Mouse (Mus musculus): ENCODE measurements around the gene Gm10058. TPM values are rescaled to one million over a fixed set of nuclear protein-coding genes. Genes with fewer than 3 reads are reported as not detected.
"Not testable (repeated sequence)": the region's sequence is repeated elsewhere in the genome, so short reads cannot be mapped to it uniquely, and the experiment has no call there.

Gene Gm10058
- total RNA-seq (2021), result not detected
- long read RNA-seq, experiment 1, result 0 reads
- long read RNA-seq, experiment 2, result 0 reads

DNA sequence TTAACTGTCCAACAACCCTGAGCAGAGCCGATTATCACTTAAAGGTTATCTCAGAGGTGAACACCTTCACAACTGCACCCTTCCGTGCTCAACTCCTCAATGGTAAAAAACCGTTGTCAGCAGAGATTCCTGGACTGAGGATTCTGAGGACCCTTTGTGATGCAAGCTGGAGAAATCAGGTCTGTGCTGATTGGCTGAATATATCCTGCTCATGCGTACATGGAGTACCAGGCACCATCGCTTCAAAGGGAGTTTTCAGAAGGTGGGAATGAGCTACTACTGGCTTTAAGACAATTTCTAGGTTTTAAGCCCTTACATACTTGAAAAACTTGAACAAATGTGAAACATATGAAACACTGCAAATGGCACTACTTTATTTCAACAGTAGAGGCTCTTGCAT is at the start of gene Gm10058:
Gene Gm10058, minus strand, starts transcription at position 101 of the 400 bp plus-strand sequence.
- H3K4me3 ChIP-seq; H3K27ac ChIP-seq; intact Hi-C loops (cut with DNase I); DNase-seq: not testable (repeated sequence)

Data from gastrocnemius, adult 2 months (tissue).